Mouse (Mus musculus) liver, postnatal 0 days (tissue): Measurements from ENCODE around the gene Zan.

Source experiments
- CTCF ChIP-seq: sonication (generic); IDR thresholded peaks from 2 replicates; pipeline ENCODE4 v1.5.1; 2016; ENCODE audit warnings: antibody characterized with exemption, low read depth
- EP300 ChIP-seq: IDR thresholded peaks from 2 replicates; pipeline ENCODE4 v1.6.1; 2016; ENCODE audit warnings: antibody characterized with exemption, low read depth, mild to moderate bottlenecking

DNA sequence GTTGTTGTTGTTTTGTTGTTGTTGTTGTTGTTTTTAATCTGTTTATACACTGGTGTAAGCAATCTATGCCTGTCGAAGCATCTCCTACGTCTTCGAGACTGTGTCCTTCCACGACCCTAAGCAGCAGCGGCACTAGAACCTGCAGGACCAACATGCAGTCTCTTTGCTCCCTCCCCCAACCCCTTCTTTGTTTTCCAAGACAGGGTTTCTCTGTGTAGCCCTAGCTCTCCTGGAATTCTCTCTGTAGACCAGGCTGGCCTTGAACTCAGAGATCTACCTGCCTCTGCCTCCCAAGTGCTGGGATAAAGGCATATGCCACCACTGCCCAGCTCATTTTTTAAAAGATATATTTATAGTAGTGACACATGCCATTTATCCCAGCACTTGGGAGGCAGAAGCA lies 133.5 kb downstream of the Zan start:
- TF ChIP-seq EP300 (no peak), CTCF (no peak)
